Mouse (Mus musculus) hematopoietic stem cell, adult 5-6 weeks (primary cell): ENCODE measurements at regions not wholly inside any gene's neighbourhood (a gene's known extent, or its start where the extent isn't known, plus 50 kb on each side); places are given as distances from the start of the nearest gene placed in this dataset.

Source experiments
- ATAC-seq, 2 experiments: fragments of 125-278 bp in 1 of 2; replicated peaks in 1 of 2; 2 replicates each; pipeline ENCODE4 v1.8.0; 2016 to 2017; ENCODE audit warnings: inconsistent platforms in 2 of 2, mild to moderate bottlenecking in 2 of 2, moderate number of reproducible peaks in 2 of 2, low read depth in 1 of 2, moderate TSS enrichment in 1 of 2; ENCODE audit not compliant: low FRiP score in 2 of 2, poor library complexity in 2 of 2, severe bottlenecking in 2 of 2, insufficient read depth in 1 of 2, low TSS enrichment in 1 of 2

DNA sequence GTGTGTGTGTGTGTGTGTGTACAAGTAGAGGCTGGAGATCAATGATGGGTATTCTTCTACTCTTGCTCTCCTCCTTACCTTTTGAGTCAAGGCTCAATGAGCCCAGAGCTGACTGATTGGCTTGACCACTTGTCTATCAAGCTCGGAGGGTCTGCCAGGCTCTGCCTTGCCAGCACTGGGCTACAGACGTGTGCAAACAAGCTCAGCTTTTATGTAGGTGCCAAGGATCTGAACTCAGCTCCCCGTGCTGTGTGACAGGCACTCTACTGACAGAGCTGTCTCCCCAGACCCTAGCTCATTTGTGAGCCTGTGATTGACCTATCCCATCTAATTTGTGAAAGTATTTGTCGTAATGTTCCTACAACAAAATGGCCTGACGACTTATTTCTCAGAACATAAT lies 54.2 kb upstream of the Cdc42bpa start:
- no peak for ATAC-seq

- ATAC-seq: no peak
These were observed 67.6 kb upstream of the Cdc42bpa start for GRCm38 (mm10) chr1:179892711-179893110.

GRCm38 (mm10) chr1:179887921-179888320 lies 72.4 kb upstream of the Cdc42bpa start:
- ATAC-seq: no peak

DNA sequence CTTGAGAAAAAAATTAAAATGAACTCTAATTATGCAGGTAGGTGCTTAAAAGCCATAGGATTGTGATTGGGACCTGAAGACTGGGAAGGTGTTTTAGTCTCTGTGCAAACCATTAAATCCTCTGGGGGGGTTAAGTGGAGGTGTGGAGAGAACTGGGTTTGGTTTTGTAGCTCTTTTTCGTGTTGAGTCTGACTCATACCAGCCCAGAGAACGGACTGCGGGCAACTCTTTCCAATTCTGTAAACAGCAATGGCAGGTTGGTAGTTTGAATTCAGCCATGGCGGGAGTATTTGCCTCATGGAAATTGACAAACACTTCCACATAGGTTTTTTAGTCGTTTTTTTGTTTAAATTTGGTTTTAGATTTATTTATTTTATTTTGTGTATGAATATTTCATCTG lies 77.7 kb upstream of the Ahctf1 start:
- no peak for ATAC-seq

DNA sequence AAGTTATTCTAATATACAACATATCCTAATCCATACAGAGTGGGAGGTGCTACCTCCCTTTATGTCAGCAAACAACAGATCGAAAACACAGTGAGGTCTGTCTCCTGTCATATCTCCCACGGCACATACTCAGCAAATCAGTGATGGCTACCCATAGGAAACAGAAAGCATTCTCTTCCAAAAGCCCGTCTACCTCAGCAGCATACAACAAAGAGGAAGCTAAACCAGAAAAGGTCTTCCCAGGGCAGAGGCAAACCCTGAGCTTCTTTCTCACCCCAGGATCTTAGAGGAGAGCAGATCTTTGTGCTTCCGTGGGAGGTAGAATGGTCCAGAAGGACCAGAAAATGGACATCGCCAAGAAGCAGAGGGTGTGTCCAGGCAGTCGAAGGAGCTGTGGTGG lies 74.4 kb upstream of the Ahctf1 start:
- peak in 1 of 2 experiments; percentile 66; a peak in 3 of 4 replicates for ATAC-seq

GRCm38 (mm10) chr1:179873772-179874555 lies 70.5 kb upstream of the Ahctf1 start:
- ATAC-seq: no peak

- ATAC-seq: no peak
These were observed 68.5 kb upstream of the Ahctf1 start for GRCm38 (mm10) chr1:179871961-179872360.

DNA sequence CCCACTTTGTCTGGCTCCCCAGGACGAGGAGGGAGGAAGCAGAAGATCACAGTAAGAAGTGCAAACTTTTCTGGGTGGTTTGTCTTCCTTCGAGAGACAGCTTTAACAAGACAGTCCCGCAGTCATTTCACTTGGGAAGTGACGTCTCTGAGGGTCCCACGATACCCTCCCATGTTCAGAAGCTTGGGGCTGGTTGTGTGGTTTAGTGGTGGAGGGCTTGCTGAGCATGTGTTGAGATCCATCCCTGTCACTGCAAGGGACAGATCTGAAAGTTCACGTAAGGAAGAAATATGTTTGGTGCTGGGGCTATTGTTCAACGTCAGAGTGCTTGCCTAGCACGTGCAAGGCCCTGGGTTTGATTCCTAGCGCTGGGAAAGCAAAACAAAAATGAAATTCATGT lies 65.2 kb upstream of the Ahctf1 start:
- no peak for ATAC-seq

GRCm38 (mm10) chr1:179867493-179867892 lies 64.0 kb upstream of the Ahctf1 start:
- ATAC-seq: peak in 1 of 2 experiments; percentile 35; a peak in 1 of 4 replicates

DNA sequence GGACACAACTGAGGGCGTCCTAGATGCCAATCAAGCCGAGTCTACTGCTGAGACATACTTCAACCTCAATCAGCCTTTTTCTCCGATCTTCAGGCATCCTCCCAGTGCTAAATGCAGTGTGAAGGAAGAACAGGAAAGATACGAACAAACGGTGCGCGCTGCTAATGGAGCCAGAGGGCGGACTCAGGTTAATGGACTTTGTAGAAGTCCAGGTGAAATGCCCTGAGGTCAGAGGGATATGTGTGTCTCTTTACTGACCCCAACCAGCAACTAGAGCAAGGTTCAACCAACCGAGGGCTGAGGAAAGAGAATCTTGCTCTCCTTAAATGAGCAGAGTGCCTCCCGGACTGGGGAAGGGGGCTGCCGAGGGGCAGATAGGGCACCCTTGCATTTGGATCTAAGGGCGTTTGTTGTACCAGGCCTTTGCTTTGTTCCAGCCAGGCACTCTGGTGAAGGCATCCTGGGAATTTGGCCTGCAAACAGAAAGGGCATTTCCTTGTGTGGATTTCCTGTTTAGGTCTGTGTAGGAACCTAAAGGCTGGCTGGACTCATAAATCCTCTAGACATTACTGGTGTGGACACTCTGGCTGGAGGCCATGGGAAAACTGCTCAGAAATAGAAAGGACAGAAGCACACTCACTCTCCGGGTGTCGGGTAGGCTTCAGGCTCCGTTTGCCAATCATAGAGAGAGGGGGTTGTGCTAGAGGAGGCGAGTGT lies 62.7 kb upstream of the Ahctf1 start:
- no peak for ATAC-seq

DNA sequence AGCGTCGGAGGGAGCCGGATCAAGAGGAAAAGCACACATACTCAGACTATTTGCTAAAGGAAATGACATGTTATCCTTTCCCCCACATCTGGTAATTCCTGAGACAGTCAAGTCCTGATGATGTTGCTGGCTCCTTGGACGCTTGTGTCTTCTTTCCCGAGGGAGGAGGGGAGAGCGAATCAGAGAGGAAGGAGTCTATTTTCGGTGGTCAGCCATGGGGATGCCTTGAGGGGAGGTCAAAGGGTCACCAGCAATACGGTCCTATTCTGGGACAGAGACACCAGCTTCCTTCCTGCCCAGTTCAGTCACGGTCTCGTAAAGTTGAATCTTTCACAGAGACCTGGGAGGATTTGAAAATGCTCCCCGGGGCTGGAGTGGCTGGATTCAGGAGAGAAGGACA lies 62.1 kb upstream of the Ahctf1 start:
- no peak for ATAC-seq

DNA sequence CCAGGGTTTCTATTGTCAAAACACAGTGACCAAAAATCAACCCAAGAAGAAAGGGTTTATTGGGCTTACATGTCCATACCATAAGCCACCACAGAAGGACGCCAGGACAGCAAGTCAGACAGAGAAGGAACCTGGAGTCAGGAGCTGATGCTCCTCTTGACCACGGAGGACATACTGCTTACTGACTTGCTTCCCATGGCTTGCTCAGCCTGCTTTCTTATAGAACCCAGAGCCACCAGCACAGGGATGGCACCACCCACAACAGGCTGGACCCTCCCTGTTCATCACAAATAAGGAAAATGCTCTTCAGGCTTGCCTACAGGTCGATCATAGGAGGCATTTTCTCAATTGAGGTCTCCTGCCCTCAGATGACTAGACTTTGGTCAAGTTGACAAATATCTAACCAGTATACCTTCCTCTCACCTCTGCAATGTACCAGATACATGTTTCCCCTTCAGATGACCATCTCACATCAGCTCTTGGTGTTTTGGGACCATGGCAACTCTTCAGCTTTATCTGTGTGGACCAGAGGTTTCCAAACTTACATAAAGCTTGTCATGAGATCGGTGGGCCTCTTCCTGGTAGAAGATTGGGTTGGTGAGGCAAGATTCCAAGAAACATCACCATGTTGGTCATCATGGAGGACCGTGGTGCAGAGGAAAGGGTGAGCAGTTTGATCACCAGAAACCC lies 61.2 kb upstream of the Ahctf1 start:
- no peak for ATAC-seq

GRCm38 (mm10) chr1:179863420-179863819 lies 59.9 kb upstream of the Ahctf1 start:
- no peak for ATAC-seq

GRCm38 (mm10) chr1:179862941-179863340 lies 59.5 kb upstream of the Ahctf1 start:
- no peak for ATAC-seq

DNA sequence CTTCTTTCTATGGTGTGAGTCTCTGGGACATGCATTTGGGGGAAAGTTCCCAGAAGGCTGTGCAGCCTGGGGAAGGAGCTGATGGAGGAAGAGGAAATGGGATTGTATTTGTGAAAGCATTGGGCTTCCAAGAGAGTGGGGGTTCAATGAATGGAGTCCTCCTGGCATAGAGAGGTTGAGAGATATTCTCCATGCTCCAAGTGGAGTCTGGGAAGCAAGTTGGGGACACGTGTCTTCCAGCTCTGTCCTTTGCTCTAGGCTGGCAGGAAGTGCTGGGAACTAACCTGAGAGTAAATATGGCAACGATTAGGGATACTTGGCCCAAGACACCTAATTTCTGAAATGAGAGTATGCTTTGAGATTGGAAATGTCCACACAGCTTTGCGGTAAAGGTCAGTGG lies 58.3 kb upstream of the Ahctf1 start:
- no peak for ATAC-seq

GRCm38 (mm10) chr1:179859552-179859902 lies 56.0 kb upstream of the Ahctf1 start:
- no peak for ATAC-seq

DNA sequence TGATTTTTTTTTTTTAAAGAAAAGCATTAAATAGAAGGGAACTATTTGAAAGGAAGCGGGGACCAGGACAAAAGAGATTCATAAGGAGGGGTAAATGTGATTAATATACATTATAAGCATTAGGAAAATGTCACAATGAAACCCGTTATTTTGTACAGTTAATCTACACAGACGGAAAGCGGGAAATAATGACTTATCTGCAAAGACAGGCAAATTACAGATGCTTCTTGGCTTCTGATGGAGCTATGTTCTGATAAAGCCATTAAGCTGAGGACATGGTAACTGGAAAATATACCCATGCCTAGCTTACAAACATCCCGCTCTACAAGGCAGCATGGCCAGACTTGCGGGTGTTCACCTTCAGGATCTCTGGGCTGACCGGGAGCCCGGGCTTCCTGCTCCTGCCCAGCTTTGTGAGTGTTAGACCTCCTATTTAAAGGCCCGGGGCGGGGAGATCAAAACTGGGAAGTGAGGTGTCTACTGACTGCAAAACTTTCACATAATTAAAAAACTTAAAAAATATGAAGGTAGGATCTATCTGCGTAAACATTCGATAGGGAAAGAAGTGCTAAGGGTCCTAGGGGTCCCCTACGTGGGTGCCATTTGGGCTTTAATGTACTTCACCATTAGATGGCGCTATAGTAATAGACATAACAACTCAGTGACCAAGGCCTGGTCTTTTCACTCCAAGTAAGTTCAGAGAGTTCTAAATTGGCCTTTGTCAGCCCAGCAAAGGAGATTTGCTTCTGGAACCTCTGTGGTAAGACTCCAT lies 55.5 kb upstream of the Ahctf1 start:
- ATAC-seq: peak; percentile 47 to 69; a peak in 2 of 4 replicates
